26 mouse cellular contexts compared by ENCODE assay signal in the genomic region with DNA sequence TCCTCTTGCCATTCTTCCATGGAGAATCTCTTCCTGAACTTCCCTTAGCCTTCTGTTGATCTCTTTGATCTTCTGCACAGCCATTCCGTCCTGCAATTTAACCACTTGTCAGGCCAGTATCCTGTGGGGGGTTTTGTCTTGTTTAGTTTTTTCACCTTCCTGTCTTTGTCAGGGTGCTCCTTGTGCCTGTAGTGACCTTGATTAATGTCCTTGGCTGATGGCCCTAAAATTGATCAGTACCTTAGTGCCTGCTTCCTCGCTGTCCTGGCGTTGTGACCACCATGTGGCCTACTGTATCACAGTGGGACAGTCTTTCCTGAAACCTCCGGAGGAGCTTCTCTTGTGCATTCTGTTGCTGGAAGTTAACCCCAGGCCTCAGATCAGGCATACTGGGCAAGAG.
"Had no signal": no experiment of that assay in that cellular context is flagged by ENCODE, and none has a peak within 500 bp of the region (broad histone marks: within the 10 kb centered on the region; RNA-seq: fewer than 3 reads in every experiment).

No protein-coding gene starts in this region.

- H3K4me3 ChIP-seq: gastrocnemius, adult 2 months; heart, adult 2 months; hindbrain, embryonic 10.5 days; hindbrain, embryonic 12.5 days; intestine, embryonic 15.5 days; kidney, embryonic 15.5 days; layer of hippocampus, adult 2 months; left cerebral cortex, adult 2 months; limb, embryonic 10.5 days; limb, embryonic 12.5 days had no signal

- H3K9ac ChIP-seq: hindbrain, embryonic 12.5 days; hindbrain, embryonic 14.5 days; intestine, embryonic 15.5 days; kidney, embryonic 15.5 days; limb, embryonic 12.5 days had no signal

- H3K27ac ChIP-seq: gastrocnemius, adult 2 months; heart, adult 2 months; hindbrain, embryonic 10.5 days; hindbrain, embryonic 12.5 days; hindbrain, embryonic 14.5 days; intestine, embryonic 15.5 days; kidney, embryonic 15.5 days; layer of hippocampus, adult 2 months; left cerebral cortex, adult 2 months; limb, embryonic 10.5 days; limb, embryonic 12.5 days had no signal

- DNase-seq: gastrocnemius, adult 2 months; gastrocnemius, postnatal 10 days; gastrocnemius, postnatal 25 days; heart, adult 2 months; heart, postnatal 10 days; heart, postnatal 4 days; kidney, adult 18-20 months; kidney, adult 9 months; kidney, postnatal 10 days; kidney, postnatal 25 days; kidney, postnatal 4 days; liver had no signal

- H3K27me3 ChIP-seq: hindbrain, embryonic 12.5 days; intestine, embryonic 15.5 days; kidney, embryonic 15.5 days; limb, embryonic 12.5 days had no signal

- H3K36me3 ChIP-seq: hindbrain, embryonic 10.5 days; hindbrain, embryonic 12.5 days; intestine, embryonic 15.5 days; kidney, embryonic 15.5 days; limb, embryonic 10.5 days; limb, embryonic 12.5 days had no signal

- H3K9me3 ChIP-seq: hindbrain, embryonic 10.5 days; hindbrain, embryonic 12.5 days; intestine, embryonic 15.5 days; kidney, embryonic 15.5 days; limb, embryonic 10.5 days; limb, embryonic 12.5 days had no signal

- ATAC-seq: hindbrain, embryonic 16.5 days; inflammation-experienced regulatory T-cells, adult 6 months; intestine, embryonic 15.5 days; intestine, postnatal 0 days had no signal

- H3K4me2 ChIP-seq: heart, embryonic 11.5 days; hindbrain, embryonic 12.5 days; hindbrain, embryonic 14.5 days; intestine, embryonic 15.5 days; kidney, embryonic 15.5 days; limb, embryonic 12.5 days; liver, embryonic 11.5 days had no signal

- H3K4me1 ChIP-seq: intestine, embryonic 15.5 days had no signal
